Mouse (Mus musculus): ENCODE measurements around the gene Tmem174.

Tmem174 gene

DNA sequence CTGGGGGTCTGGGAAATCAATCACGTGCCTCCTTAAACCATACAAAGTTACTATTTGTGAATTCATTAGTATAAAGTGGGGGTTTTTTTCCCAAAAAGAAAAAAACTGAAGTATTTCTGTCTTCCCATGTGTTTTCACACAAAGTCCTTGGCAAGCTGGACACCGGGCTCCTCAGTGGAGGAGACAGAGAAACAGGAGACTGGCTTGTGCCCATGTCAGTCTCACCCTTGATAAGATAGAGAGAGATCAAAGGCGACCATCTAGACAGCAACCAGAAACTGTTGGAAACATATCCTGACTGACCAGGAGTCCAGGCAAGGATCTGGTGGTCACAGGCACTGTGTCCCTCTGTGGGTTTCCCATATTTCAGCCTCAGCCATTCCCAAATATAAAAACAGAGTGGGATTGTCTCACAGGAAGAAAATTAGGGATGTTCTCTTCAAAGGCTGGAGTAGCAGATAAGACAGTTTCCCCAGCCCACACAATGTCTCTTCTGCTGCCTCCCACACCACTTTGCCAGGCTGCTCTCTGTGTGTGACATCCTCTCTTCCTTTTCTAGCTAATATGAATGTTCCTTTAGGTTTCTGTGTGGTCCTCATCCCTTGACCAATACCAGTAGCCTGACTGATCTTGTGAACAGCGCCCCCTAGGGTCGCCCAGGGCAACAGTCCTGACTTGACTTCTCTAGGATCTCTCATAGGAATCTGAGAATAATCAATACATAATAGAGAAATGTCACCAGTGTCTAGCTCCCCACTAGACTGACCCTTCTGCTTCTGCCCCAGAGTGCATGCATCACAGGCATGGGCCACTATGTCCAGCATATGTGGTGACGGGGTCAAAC lies 3.3 kb downstream of the Tmem174 start:
- peak; percentile 11 for DNase-seq (ENCODE audit: low read depth, low spot score)

DNA sequence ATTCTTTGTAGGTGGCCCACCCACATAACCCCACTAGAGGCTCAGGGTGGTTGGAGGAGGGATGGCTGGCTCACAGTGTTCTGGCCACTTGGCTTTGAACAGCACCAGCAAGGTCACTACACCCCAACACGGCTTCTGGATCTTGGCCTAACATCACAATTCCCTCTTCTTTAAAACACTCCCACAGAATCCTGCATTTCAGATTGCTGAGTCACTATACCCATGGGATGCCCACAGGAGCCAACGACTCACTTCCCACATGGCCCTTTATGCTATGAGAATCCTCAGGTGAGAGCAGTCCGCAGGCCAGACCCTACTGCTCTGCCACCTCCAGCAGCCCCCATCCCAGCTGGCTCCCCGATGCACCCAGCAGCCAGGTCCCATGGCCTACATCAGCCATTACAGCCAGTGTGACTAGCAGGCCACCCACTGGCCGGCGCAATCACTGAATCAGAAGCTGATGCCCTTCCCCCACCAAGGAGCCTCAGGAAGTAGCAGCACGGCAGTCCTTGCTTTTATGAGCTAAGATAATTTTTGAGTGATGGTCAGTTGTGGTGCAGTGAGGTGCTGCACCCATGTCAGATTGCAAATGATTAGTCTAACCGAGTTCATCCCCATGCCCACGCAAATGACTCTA lies 4.8 kb downstream of the Tmem174 start:
- peak; percentile 95 for DNase-seq (ENCODE audit: low read depth, low spot score)

DNA sequence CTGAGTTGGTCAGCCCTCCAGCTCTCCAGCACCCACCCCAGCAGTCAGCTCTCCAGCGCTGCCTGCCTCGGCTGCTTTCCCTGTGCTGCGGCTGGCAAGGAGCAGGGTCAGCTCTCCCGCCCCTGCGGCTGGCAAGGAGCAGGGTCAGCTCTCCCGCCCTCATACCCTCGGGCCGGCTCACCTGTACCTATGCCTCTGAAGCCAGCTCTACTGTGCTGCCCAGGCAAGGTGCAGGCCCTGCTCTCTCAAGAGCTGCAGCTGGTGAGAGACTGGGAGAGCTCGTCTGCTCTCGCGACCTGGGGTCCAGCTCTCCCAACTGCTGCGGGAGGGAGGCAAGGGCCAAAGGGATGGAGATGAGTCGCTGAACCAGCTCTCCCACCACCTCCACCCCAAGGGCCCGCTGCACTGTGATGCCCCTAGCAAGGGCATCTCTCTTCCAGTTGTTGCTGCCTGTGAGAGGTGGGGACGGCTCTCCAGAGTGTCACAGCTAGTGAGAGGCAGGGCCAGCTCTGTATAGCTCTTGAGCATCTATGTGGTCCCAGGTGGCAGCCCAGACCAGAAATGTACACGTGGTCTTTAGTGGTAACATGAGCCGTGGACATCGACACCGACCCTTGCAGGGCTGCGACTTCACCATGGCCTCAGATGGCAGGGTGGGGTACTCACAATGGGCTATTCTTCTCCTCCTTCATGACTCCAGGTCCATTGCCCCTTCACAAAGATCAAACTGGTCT lies 5.9 kb downstream of the Tmem174 start:
- DNase-seq (ENCODE audit: low read depth, low spot score): no peak

DNA sequence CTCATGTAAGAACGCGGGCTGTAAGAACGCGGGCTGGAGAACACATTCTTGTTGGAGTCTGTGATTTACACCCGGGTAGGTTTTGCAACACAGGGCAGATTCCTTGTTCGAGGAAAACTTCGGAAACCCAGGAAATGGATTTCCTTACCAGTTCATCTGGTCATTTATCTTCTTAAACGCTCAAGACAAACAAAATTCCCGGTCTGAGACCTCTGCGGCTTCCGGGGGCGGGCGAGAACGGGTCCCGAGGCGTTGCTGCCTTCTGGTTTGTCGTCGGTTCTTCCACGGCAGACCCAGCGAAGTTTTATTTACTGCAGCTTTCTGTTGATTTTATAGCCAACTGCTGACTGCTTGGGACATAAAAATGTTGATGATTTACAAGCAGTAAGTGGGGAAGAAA lies 10.5 kb downstream of the Tmem174 start:
- no peak for DNase-seq (ENCODE audit: low read depth, low spot score)

DNA sequence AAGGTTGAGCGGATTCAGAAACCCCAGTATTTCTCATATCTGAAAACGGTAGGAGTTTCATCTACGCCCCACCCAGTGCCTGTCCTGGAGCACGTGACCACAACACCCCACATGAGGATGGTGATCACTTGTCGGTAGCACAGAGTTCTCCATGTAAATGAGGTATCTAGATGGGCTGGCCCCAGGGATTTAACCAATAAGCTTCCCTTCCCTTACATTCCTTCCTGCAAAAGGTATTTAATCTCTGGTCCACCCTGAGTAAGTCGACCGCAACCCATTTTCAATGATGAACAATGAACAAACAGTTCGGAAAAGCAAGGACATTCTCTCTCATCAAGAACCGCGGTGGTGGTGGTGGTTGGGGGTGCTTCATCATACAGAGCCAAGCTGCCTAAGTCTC lies 12.7 kb downstream of the Tmem174 start:
- DNase-seq (ENCODE audit: low read depth, low spot score): no peak

DNA sequence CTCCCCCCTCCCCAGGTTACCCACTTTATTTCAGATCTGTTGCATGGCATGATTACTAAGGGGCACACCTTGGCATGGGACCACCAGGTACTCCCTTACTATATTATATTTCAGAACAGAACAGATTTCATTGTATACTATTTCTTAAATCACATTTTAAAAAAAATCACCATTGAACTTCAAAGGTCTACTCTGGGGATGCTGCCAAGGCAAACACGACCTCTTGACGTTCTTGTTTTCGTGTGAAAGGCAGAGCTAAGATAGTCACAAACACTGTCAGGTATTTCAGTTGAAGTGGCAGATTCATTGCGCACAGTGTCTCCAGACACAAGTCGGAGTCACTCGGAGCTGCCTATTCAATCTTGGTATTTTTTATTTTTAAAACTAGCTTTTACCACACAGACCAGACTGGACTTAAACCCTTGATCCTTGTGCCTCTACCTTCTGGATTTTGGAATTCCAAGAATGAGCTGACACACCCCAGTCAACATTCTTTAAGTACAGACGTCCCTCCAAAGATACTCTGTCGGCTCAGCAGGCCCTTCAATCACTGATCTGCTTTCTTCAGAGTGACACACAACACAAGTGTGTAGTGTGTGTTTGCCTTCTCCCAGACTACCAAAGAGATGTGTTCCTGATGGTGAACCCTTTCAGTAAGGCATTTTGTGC lies 14.2 kb downstream of the Tmem174 start:
- DNase-seq (ENCODE audit: low read depth, low spot score): peak; percentile 49

DNA sequence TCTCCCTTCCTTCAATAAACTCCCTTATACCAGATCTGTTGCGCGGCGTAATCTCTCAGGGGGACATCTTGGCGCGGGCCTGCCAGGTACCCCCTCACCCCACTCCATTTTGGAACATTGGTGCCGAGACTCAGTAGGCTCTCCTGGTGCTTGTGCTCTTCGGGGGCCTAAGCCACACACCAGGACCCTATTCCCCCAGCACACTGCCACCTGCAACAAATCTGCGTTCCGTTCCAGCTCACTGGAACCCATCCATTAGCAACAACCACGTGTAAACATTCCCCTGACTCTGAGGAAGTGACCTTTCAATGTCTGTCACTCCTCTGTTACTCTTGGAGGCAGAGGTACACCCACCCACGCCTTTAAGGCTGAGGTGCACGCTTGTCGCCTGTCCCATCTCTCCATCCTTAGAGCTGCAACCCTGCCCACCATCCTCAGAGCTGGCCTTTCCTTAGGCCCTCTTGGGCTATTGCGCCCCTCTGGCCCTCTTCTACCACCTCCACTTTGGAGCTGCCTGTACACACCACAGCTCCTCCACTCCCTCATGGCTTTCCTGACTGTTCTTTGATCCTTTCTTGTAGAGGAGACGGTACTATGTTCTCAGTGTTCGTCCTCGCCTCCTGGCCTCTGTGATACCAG lies 19.7 kb downstream of the Tmem174 start:
- no peak for DNase-seq (ENCODE audit: low read depth, low spot score)

DNA sequence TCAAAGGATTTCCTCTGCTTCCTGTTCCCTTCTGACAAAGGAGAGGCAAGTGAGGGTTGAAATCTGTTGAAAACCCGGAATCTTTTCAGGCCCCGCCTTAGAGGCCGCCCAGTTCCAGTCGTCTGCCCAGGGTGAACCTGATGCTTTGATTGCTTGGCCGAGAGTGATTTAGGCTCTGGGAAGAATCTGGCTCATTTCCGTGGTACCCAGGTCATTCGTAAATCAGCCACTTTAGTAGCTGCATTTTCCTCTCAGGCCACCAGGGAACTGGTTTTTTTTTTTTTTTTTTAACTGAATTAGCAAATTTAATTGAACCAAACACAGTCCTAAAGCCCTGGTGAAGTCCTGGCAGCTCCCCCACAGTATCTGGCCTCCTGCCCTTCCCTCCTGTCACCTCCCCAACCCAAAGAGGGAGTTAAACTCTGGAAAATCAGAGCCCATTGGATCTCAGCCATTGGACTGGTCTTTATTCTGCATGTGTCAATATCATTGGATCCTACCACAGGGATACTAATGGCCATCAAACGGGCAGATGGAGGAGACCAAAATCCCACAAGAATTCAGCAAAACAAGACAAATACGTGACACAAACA lies 29.2 kb downstream of the Tmem174 start:
- DNase-seq (ENCODE audit: low read depth, low spot score): no peak

DNA sequence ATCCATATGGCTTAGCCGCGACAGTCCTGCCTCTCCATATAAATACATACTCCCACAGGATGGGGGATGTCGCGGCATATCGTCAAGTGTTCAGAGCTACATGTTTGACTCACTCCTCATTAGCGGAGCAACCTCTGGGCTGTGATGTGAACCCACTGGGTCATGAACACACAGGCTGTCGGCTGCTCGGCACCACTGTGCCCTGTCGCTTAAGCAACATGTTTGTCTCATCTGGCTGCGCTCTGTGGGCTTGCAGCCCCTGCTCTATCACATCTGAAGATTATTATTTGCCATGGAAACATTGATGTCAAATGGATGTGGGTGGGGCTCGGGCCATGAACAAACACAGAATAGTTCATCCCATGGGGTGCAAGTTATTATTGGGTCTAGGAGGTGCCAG lies 33.4 kb downstream of the Tmem174 start:
- DNase-seq (ENCODE audit: low read depth, low spot score): no peak

DNA sequence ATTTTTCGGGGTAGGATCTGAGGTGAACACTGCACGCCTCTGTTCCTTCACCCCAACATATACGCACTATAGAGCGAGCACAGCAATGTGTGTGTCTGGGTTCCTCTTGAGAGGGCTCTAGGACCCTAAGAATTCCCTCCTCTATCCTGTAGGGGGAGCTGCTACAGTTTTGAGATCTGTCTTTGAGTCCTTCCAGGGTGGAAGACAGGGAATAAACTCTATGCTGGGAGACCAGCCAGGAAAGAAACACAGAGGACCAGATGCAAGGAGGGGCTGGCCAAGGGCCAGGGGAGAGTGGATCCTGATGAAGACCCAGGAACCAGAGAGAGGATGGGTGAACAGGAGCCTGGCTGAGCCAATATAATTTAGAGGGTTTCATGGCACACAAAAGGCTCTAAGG lies 40.5 kb downstream of the Tmem174 start:
- DNase-seq (ENCODE audit: low read depth, low spot score): peak; percentile 57

DNA sequence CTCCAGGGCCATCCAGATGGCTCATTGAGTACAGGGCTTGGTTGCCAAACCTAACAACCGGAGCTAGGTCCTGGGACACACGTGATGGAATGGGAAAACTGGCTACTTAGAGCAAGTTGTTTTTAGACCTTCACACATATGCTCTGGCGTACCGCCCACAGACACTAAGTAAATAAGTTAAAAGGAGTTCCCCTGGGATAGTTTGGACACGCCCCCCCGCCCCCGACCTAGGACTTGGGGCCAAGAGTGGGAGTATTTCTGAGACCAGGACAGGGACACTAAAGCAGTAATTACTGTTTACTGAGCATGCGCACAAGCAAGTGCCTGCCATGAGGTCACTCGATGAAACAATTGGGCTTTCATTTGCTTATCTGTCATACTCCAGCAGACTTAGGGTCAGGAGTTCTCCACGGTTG lies 42.5 kb downstream of the Tmem174 start:
- DNase-seq (ENCODE audit: low read depth, low spot score): no peak

DNA sequence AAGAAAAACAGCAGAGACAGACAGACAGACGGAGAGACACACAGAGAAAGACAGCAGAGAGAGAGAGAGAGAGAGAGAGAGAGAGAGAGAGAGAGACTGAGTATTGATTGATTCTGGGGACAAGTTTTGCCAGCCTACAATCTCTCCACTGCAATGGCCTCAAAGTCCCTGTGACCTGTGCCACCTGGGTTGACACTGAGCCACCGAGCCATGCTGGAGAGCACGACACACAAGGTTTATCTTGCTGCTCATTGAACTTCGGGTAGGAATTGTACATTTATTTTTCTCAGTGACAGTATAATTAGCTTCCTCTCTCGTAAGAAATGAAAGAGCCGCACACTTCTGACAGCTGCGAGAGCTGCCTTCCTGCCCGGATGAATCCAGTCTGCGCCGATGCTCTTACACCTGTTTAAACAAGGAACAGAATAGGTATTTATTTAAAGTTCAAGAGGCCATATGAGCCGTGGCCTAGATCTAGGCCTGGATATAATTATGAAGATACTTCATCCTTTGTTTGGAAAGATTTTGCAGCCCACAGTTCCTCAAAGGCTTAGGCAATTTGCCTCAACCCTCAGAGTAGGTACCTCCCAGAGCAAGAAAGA lies 43.2 kb downstream of the Tmem174 start:
- no peak for DNase-seq (ENCODE audit: low read depth, low spot score)

DNA sequence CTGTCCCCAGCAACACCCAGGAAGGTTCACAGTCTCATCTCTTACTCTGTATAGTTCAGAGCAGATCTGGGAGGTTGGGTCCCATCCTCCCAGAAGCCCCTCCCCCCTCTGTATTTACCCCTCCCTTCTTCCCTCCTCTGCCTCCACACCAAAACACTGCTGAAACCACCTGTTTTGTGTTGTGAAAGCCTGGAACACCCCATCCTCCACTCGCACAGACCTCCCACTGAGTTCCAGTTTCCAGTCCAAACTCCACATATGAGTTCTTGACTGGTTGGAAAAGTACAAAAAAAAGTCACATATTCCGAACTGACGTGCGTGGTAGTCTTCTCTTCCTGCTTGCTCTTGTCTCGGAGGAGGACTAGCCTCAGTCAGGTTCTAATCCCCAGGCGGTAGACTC lies 45.8 kb downstream of the Tmem174 start:
- no peak for DNase-seq (ENCODE audit: low read depth, low spot score)

DNA sequence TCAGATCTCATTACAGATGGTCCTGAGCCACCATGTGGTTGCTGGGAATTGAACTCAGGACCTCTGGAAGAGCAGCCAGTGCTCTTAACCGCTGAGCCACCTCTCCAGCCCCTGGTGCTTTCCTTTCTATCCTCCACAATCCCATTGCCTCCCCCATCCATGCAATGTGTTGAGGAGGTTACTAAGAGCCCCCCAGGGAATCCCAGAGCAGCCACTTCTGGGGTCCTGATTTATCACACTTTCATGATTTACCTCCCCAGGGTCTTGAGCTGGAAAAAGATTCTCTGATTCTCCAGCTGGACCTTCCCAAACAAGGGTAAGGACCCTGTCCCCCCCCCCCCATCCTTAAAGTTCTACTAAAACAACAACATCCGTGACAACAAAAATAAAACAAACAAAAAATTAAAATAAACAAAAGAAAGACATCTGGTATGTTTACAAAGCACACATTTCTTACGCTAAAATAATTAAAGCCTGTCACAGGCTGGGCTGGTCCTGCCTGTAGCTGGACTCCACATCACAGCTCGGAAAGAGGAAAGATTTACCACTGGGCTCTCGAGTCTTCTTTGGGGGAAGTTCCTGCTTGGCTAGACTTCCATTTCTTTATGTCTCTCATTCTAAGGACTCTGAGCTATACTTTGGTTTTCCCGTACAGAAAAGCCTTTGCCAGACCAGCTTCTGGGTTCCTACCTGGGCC lies 46.4 kb downstream of the Tmem174 start:
- DNase-seq (ENCODE audit: low read depth, low spot score): no peak

DNA sequence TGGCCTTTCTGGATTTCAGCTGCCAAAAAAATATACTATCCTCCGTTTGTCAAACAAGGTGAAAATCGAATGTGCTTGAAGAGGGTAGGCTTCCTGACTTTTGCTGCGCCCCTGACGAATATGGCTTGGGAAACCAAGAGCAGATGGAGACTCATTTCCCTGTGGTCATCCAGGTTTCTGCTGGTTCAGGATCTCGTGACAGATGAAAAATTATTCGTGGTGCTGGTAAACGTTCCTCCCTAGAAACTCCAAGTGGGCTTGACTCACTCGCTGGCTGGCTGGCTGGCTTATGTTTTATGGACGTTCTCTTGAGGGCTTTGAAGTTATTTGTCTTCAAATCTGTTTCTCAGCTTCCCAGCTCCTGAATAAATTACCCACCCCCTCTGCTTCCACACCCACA lies 47.6 kb downstream of the Tmem174 start:
- peak; percentile 14 for DNase-seq (ENCODE audit: low read depth, low spot score)

DNA sequence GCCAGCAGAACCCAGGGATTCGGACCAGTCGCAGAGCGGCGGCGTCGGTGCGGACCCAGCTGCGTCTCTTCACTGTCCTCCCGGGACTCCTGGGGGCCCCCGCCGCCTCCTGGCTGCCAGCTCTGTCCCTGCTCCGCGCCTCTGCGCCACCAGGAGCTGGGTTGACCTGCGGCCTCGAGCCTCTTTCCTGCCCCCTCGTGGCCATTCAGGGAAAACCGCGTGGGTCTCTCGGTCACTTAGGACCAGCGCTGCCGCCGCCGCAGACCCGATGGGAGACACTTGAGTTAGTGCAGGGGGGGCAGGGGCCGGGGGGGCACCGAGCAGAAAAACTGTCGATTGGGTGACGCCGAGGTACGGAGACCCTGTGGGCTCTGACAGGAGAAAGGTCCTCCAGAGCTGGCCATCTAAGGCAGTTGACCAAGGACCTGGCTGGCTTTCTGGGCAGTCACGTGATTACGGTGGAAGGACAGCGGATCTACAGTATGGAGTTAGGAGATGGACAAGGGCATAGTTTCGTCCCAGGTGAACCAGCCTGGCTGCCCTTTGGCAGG lies 48.2 kb downstream of the Tmem174 start:
- peak; percentile 68 for DNase-seq (ENCODE audit: low read depth, low spot score)

DNA sequence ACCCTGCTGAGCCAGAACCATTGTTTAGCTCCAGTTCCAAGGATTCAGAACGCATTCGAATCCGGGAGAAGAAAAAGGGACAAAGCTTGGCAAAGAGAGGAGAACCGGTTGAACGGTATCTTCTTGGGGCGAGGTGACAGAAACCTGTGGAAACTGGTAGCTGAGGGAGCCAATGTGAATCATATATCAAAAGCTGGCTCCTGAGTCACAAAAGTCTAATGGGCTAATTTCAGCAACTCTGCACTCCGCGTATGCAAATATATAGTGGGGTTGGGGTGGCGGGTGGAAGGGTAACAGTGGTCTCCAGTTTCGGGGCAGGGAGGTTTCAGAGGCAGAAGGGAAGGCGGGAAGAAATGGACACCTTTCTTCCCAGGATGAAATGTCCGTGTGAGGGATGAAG lies 48.7 kb downstream of the Tmem174 start:
- no peak for DNase-seq (ENCODE audit: low read depth, low spot score)

DNA sequence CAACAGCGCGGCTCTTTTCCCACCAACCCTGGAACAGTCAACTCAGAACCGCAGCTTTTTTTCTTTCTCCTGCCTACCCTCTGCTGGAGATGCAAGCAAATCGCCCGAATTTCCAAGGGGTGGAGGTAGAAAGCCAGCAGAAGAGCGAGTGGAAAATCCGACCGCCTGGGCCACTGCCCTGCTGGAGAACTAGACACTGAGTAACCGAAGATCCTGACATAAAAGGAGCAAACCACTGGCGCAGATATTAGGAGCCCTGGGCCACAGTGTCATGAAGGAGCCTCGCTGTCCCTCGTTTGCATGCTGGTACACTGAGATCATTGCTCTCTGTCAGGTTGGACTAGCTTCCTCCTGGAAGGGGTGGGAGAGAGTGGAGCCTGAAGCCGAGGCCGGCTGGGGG lies 49.6 kb downstream of the Tmem174 start:
- peak; percentile 33 for DNase-seq (ENCODE audit: low read depth, low spot score)

DNA sequence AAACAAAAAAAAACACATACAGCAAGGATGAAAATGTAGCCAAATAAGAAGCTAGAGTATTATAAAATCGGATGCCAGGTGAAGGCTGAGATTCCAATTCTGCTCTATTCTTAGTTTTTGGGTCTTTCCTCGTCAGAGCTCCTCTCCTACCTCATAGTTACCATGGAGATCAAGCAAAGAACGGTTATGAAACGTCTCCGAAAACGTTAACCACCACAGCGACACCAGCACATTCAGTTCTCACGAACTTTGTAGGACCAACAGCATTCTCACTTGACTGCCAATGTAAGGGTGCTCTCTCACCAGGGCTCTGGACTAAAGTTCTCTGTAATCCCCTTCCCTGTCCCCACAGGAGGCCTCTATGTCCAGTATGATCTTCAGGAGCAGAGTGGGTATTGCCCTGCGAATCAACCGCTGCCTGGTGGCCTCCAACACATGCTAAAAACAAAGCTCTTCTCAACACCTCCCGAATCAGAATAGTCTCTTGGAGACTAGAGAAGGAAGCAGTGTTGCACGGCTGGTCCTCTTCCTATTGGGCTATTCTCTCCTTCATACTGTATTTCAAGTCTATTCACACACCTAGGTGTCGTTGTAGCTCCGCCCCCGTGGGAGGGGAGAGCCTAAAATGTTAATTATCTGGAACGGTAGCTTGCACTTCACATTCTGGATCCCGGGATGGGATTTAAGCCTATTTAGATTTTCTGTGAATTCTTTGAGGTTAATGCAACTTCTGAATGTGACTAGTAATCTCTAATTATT lies 50.2 kb downstream of the Tmem174 start:
- no peak for DNase-seq (ENCODE audit: low read depth, low spot score)

Measured in 3T3-L1 (cell line).